Mouse (Mus musculus) testis, postnatal 14 days (tissue): ENCODE measurements at regions not wholly inside any gene's neighbourhood (a gene's known extent, or its start where the extent isn't known, plus 50 kb on each side); places are given as distances from the start of the nearest gene placed in this dataset.
"Not testable (repeated sequence)": the region's sequence is repeated elsewhere in the genome, so short reads cannot be mapped to it uniquely, and the experiment has no call there.

Experiments used
- DNase-seq: peaks from one replicate; pipeline ENCODE4 v3.0.0; 2021; ENCODE audit warnings: low spot score

- DNase-seq: no peak
These were observed 527.4 kb upstream of the Gm5150 start for GRCm38 (mm10) chr3:16533643-16534042.

- not testable (repeated sequence) for DNase-seq
These were observed 521.3 kb upstream of the Gm5150 start for GRCm38 (mm10) chr3:16527511-16527910.

GRCm38 (mm10) chr3:16488431-16488830 is 482.2 kb upstream of the Gm5150 start:
- DNase-seq: not testable (repeated sequence)

GRCm38 (mm10) chr3:16482750-16483149 is 476.5 kb upstream of the Gm5150 start:
- DNase-seq: no peak

- DNase-seq: no peak
These were observed 465.1 kb upstream of the Gm5150 start for GRCm38 (mm10) chr3:16471360-16471759.

- peak; percentile 7 for DNase-seq
These were observed 460.2 kb upstream of the Gm5150 start for GRCm38 (mm10) chr3:16466388-16466787.

- DNase-seq: no peak
These were observed 459.1 kb upstream of the Gm5150 start for GRCm38 (mm10) chr3:16465357-16465756.

- no peak for DNase-seq
These were observed 458.1 kb upstream of the Gm5150 start for GRCm38 (mm10) chr3:16464301-16464700.

- DNase-seq: no peak
These were observed 426.8 kb upstream of the Gm5150 start for GRCm38 (mm10) chr3:16433033-16433432.

GRCm38 (mm10) chr3:16431819-16432115 is 425.5 kb upstream of the Gm5150 start:
- no peak for DNase-seq

- DNase-seq: no peak
These were observed 425.0 kb upstream of the Gm5150 start for GRCm38 (mm10) chr3:16431082-16431818.
